Mouse (Mus musculus) ES-Bruce4 (cell line): Measurements from ENCODE around the gene Atg16l2. TPM values are rescaled to one million over a fixed set of nuclear protein-coding genes. Genes with fewer than 3 reads are reported as not detected.
A peak's percentile ranks its signal among the peaks of the same experiment; 100 is the strongest.

Source experiments
- H3K27ac ChIP-seq: 2 replicates; pipeline ENCODE4 v1.5.1; 2012; ENCODE audit warnings: low read length, inconsistent platforms; ENCODE audit not compliant: insufficient read depth
- H3K27me3 ChIP-seq: 2 replicates; pipeline ENCODE4 v1.6.1; 2012; ENCODE audit warnings: mild to moderate bottlenecking, low read length, inconsistent platforms; ENCODE audit not compliant: control insufficient read depth, poor library complexity, insufficient read depth, severe bottlenecking
- H3K36me3 ChIP-seq: 2 replicates; pipeline ENCODE4 v1.6.1; 2012; ENCODE audit warnings: inconsistent platforms, mild to moderate bottlenecking, low read length, moderate library complexity; ENCODE audit not compliant: control insufficient read depth, poor library complexity, insufficient read depth, severe bottlenecking
- H3K4me1 ChIP-seq: one replicate; pipeline ENCODE4 v1.8.1; 2011; ENCODE audit warnings: low read length; ENCODE audit not compliant: control insufficient read depth, insufficient read depth
- H3K4me3 ChIP-seq: 2 replicates; pipeline ENCODE4 v1.5.1; 2011; ENCODE audit warnings: low read depth, mild to moderate bottlenecking, low read length
- H3K9ac ChIP-seq: 2 replicates; pipeline ENCODE4 v1.6.1; 2012; ENCODE audit warnings: low read depth, mild to moderate bottlenecking, inconsistent platforms; ENCODE audit not compliant: poor library complexity, severe bottlenecking
- H3K9me3 ChIP-seq: replicated peaks from 2 replicates; pipeline ENCODE4 v1.6.1; 2012; ENCODE audit warnings: mild to moderate bottlenecking, low read length, inconsistent platforms; ENCODE audit not compliant: control insufficient read depth, poor library complexity, insufficient read depth, severe bottlenecking
- CTCF ChIP-seq: IDR thresholded peaks from one replicate; pipeline ENCODE4 v1.8.1; 2011; ENCODE audit warnings: low read depth, low read length
- EP300 ChIP-seq: IDR thresholded peaks from 2 replicates; pipeline ENCODE4 v1.6.1; 2011; ENCODE audit warnings: low read depth, low read length; ENCODE audit not compliant: insufficient read depth
- POLR2A ChIP-seq: IDR thresholded peaks from one replicate; pipeline ENCODE4 v1.8.1; 2011; ENCODE audit warnings: low read length; ENCODE audit not compliant: insufficient read depth
- polyA plus RNA-seq: library from polyadenylated mRNA; stranded (reverse); fragments of >200 nt; gene quantifications from 2 replicates; pipeline ENCODE4 v1.2.4, GENCODE M21; 2011; ENCODE audit warnings: low read depth; ENCODE audit not compliant: missing spikeins, insufficient read depth, insufficient read length

Gene Atg16l2
- polyA plus RNA-seq, 1 experiment, result 23.4 TPM

DNA sequence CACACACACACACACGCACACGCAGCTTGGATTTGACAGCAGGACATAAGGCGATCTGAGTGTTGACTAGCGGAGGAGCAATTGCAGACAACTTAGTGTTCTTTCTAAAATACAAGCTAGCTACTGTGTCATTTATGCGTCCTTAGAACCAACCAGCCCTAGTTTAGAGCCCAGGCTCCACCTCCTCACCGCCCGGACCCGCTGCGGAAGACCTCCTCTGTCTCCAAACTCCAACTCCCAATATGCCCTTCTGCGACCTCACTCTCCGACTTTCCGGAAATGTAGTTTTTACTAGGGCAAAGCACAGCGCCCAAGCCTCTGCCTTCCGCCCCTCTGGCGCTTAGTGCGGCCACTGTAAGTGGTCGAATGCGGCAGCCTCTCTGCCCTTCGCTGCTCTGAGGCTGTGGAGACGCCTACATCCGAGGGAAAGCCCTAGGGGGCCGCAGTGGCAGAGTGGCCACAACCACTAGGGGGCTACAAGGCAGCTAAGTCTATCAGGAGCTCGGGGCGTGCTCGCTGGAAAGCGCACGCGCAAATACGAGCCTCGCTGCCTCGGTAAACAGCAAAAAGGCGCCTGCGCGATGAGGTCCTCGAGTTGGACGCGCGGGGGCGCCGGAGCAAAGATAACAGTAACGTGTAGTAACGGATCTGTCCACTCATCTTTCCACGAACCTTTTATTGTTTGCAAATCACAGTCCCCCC is 8.4 kb upstream of the Atg16l2 start:
- no peaks in the 10 kb centered on the region for H3K36me3 ChIP-seq
- no peaks in the 10 kb centered on the region for H3K27me3 ChIP-seq
- H3K4me3 ChIP-seq, result peak overlapping the region; percentile 80
- H3K27ac ChIP-seq, result peak overlapping the region; percentile 60
- H3K4me1 ChIP-seq, result no peaks in the 10 kb centered on the region
- TF ChIP-seq CTCF (peak; percentile 59), EP300 (peak; percentile 41; the same call in 1 of the 2 replicates), POLR2A (no peak)
- no peaks in the 10 kb centered on the region for H3K9me3 ChIP-seq
- H3K9ac ChIP-seq, result peak overlapping the region; percentile 43

DNA sequence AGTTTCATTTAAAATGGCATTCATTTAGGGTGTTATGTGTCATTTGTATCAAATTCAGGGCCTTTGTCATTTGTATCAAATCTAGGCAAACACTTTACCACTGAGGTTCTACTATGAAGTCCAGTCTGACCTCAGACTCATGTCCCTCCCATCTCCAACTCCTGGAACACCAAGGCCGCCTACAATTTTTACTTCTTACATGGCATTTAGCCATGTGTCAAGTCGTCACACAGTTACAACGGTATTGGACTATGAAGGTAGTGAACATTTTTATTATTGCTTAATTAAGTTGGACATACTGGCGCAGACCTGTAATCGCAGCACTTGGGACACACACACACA is 7.9 kb upstream of the Atg16l2 start:
- TF ChIP-seq POLR2A, result no peak
- TF ChIP-seq EP300, result no peak
- no peak for TF ChIP-seq CTCF
- Histone ChIP-seq H3K4me1 (no peaks in the 10 kb centered on the region), H3K9me3 (no peaks in the 10 kb centered on the region)

DNA sequence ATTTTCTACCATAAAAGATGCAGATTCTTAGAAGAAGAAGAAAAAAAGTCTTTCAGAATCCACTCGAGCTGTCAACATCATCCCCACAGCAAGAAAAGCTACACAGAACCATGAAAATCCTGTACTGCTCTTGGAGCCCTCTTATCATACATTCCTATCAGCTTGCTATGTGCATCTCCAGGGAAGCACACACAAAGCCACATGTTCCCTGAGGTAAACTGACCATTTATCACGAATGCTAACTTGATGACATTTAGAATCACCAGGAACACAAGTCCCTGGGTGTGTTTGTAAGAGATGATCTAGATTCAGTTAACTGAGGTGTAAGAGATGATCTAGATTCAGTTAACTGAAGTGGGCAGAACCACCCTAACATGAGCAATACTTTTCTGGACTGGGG is 4.8 kb upstream of the Atg16l2 start:
- H3K9me3 ChIP-seq, result no peaks in the 10 kb centered on the region
- H3K27me3 ChIP-seq, result no peaks in the 10 kb centered on the region
- TF ChIP-seq CTCF, result no peak
- TF ChIP-seq EP300, result no peak
- no peak for TF ChIP-seq POLR2A
- H3K36me3 ChIP-seq, result no peaks in the 10 kb centered on the region
- no peak overlapping the region for H3K27ac ChIP-seq
- H3K4me1 ChIP-seq, result no peaks in the 10 kb centered on the region
- no peak overlapping the region for H3K4me3 ChIP-seq
- no peak overlapping the region for H3K9ac ChIP-seq

More for the DNA sequence above, 7.9 kb upstream of the Atg16l2 start:
- H3K27me3 ChIP-seq, result no peaks in the 10 kb centered on the region
- peak overlapping the region; percentile 80 for H3K4me3 ChIP-seq
- no peak overlapping the region for H3K27ac ChIP-seq
- H3K36me3 ChIP-seq, result no peaks in the 10 kb centered on the region
- peak overlapping the region; percentile 43; the same call in 1 of the 2 replicates for H3K9ac ChIP-seq

DNA sequence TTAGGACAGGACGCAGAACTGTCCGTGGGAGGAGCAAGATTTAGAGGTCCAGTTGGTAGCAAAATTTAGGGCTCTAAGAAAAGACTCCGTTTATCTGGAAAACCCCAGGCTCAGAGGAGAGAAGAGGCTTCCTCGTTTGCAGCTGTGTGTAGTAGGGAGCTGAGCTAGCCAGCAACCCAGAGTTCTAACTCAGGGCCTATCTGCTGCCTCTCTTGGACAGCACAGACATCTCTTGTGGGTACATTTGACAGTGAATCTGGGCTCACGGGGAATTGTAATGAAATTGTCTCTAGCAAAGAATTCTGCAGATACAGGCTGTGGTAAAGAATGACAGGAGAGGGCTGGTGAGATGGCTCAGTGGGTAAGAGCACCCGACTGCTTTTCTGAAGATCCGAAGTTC is 640 bp upstream of the Atg16l2 start:
- H3K27ac ChIP-seq, result no peak overlapping the region
- TF ChIP-seq EP300, result no peak
- no peak for TF ChIP-seq POLR2A
- no peak for TF ChIP-seq CTCF

DNA sequence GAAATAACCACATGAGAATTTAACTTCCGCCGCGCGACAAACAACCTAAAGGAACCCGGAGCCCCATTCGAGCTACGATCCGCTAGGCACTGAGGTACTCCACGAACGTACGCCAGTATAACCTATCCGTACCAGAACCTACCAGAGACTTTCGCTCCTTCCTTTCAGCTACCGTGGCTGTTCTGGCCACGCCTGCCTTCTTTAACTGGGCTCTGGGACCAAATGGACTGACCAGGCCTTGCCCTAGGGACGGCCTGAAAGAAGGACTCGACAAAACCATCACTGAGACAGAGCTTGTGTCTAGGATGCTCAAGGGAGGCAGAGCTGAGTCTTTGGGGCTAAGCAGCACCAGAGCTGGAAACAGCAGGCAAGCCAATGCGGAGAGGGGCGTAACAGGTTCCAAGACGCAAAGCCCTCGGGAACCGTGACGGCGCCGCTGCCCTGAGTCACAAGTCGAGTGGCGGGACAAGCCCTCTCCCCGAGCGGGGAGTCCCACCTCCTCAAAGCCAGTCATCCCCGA is 630 bp downstream of the Atg16l2 start:
- H3K36me3 ChIP-seq, result no peaks in the 10 kb centered on the region
- TF ChIP-seq POLR2A, result no peak
- no peak for TF ChIP-seq EP300
- TF ChIP-seq CTCF, result no peak
- no peaks in the 10 kb centered on the region for H3K27me3 ChIP-seq
- H3K9ac ChIP-seq, result peak overlapping the region; percentile 17
- no peaks in the 10 kb centered on the region for H3K4me1 ChIP-seq
- no peak overlapping the region for H3K27ac ChIP-seq
- H3K9me3 ChIP-seq, result no peaks in the 10 kb centered on the region
- H3K4me3 ChIP-seq, result peak overlapping the region; percentile 91

More for the DNA sequence above, 640 bp upstream of the Atg16l2 start:
- no peaks in the 10 kb centered on the region for H3K27me3 ChIP-seq
- H3K9ac ChIP-seq, result peak overlapping the region; percentile 17; the same call in 1 of the 2 replicates
- no peaks in the 10 kb centered on the region for H3K9me3 ChIP-seq
- H3K4me3 ChIP-seq, result no peak overlapping the region; the same call in 1 of the 2 replicates
- H3K4me1 ChIP-seq, result no peaks in the 10 kb centered on the region
- H3K36me3 ChIP-seq, result no peaks in the 10 kb centered on the region

DNA sequence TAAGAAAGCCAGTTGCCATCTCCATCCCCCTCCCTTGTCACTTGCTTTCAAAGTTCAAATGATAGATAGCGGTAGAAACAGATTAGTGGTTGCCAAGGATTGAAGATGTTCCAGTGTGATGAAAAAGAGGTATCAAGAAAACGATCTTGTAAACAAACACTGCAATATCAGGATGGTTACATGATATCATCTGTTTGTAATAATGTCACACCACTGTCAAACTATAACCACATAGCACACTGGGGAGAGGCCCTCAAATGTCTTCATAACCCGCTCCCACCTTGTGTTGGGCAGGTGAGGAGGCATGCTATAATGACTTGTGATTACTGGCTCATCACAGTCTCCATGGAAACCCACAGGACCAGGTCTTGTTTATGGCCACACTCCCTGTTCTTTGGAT is 3.7 kb downstream of the Atg16l2 start:
- peaks cover 3% of the 10 kb centered on the region for H3K4me1 ChIP-seq
- H3K9me3 ChIP-seq, result no peaks in the 10 kb centered on the region
- no peak overlapping the region for H3K4me3 ChIP-seq
- H3K27me3 ChIP-seq, result no peaks in the 10 kb centered on the region
- TF ChIP-seq EP300, result no peak
- no peak for TF ChIP-seq CTCF
- TF ChIP-seq POLR2A, result no peak
- no peaks in the 10 kb centered on the region for H3K36me3 ChIP-seq
- no peak overlapping the region for H3K9ac ChIP-seq
- H3K27ac ChIP-seq, result no peak overlapping the region
